Mouse (Mus musculus) limb, embryonic 15.5 days (tissue): ENCODE measurements at regions not wholly inside any gene's neighbourhood (a gene's known extent, or its start where the extent isn't known, plus 50 kb on each side); places are given as distances from the start of the nearest gene placed in this dataset.
A peak's percentile ranks its signal among the peaks of the same experiment; 100 is the strongest.

ENCODE experiments used
- ATAC-seq: fragments of 200-750 bp; cut with Nextera tagmentation; 2 replicates; pipeline ENCODE4 v1.8.0; 2017; ENCODE audit warnings: low read depth, moderate TSS enrichment; ENCODE audit not compliant: insufficient number of reproducible peaks, low FRiP score, low TSS enrichment
- H3K27ac ChIP-seq: fragments of 300-500 bp; sonication (generic); 2 replicates; pipeline ENCODE4 v1.5.1; 2015; ENCODE audit warnings: moderate library complexity, mild to moderate bottlenecking, inconsistent platforms
- H3K27me3 ChIP-seq: fragments of 300-500 bp; sonication (generic); 2 replicates; pipeline ENCODE4 v1.6.1; 2015; ENCODE audit warnings: inconsistent platforms
- H3K36me3 ChIP-seq: fragments of 300-500 bp; sonication (generic); 2 replicates; pipeline ENCODE4 v1.6.1; 2015; ENCODE audit warnings: inconsistent platforms
- H3K4me1 ChIP-seq: fragments of 300-500 bp; sonication (generic); 2 replicates; pipeline ENCODE4 v1.6.1; 2015; ENCODE audit warnings: inconsistent platforms
- H3K4me2 ChIP-seq: fragments of 300-500 bp; sonication (generic); 2 replicates; pipeline ENCODE4 v1.6.1; 2015; ENCODE audit warnings: mild to moderate bottlenecking, inconsistent platforms
- H3K4me3 ChIP-seq: fragments of 300-500 bp; sonication (generic); 2 replicates; pipeline ENCODE4 v1.5.1; 2015; ENCODE audit warnings: mild to moderate bottlenecking, inconsistent platforms
- H3K9ac ChIP-seq: fragments of 300-500 bp; sonication (generic); 2 replicates; pipeline ENCODE4 v1.6.1; 2015; ENCODE audit warnings: inconsistent platforms
- H3K9me3 ChIP-seq: fragments of 300-500 bp; sonication (generic); 2 replicates; pipeline ENCODE4 v1.6.1; 2016; ENCODE audit warnings: inconsistent platforms
- WGBS: fragments of 180-500 bp; shearing (Covaris S2); methylation state at CpG from one replicate; pipeline ENCODE4 v1.1.7; 2015; 5-methylcytosine and 5-hydroxymethylcytosine counted together

GRCm38 (mm10) chr13:39032263-39032662 is 71.6 kb upstream of the Slc35b3 start:
- no peak overlapping the region for H3K4me3 ChIP-seq
- H3K4me1 ChIP-seq: no peaks in the 10 kb centered on the region
- H3K36me3 ChIP-seq: no peaks in the 10 kb centered on the region
- H3K4me2 ChIP-seq: no peak overlapping the region
- WGBS: 81% methylated on average over 3 of the region's 3 CpGs
- no peak overlapping the region for H3K9ac ChIP-seq
- ATAC-seq: no peak
- 0 out of 2 replicates have a peak, but pooled peaks cover 4% of the 10 kb centered on the region for H3K9me3 ChIP-seq
- no peak overlapping the region for H3K27ac ChIP-seq
- no peaks in the 10 kb centered on the region for H3K27me3 ChIP-seq

GRCm38 (mm10) chr13:39020168-39020567 is 59.5 kb upstream of the Slc35b3 start:
- no peak for ATAC-seq
- H3K27ac ChIP-seq: no peak overlapping the region
- no peak overlapping the region for H3K4me3 ChIP-seq
- H3K9me3 ChIP-seq: no peaks in the 10 kb centered on the region
- no peak overlapping the region for H3K9ac ChIP-seq
- H3K27me3 ChIP-seq: no peaks in the 10 kb centered on the region; the same call in 1 of the 2 replicates
- H3K4me2 ChIP-seq: no peak overlapping the region
- H3K4me1 ChIP-seq: peaks cover 1% of the 10 kb centered on the region; the same call in 1 of the 2 replicates
- 89% methylated on average over 13 of the region's 13 CpGs for WGBS
- no peaks in the 10 kb centered on the region for H3K36me3 ChIP-seq

- peak overlapping the region; percentile 28; the same call in 1 of the 2 replicates for H3K4me2 ChIP-seq
- no peaks in the 10 kb centered on the region for H3K36me3 ChIP-seq
- no peaks in the 10 kb centered on the region for H3K27me3 ChIP-seq
- no peaks in the 10 kb centered on the region for H3K9me3 ChIP-seq
- H3K4me3 ChIP-seq: peak overlapping the region; percentile 16; the same call in 1 of the 2 replicates
- ATAC-seq: no peak
- WGBS: 5% methylated on average over 8 of the region's 8 CpGs
- peaks cover 9% of the 10 kb centered on the region for H3K4me1 ChIP-seq
- H3K27ac ChIP-seq: no peak overlapping the region
- no peak overlapping the region for H3K9ac ChIP-seq
Measured at GRCm38 (mm10) chr13:39011696-39012095, 51.0 kb upstream of the Slc35b3 start.
